Mouse (Mus musculus): ENCODE results near the gene Clcn2. TPM values are rescaled to one million over a fixed set of nuclear protein-coding genes. Genes with fewer than 3 reads are reported as not detected.

Gene Clcn2
- polyA plus RNA-seq, 1 experiment: 4.4 TPM

DNA sequence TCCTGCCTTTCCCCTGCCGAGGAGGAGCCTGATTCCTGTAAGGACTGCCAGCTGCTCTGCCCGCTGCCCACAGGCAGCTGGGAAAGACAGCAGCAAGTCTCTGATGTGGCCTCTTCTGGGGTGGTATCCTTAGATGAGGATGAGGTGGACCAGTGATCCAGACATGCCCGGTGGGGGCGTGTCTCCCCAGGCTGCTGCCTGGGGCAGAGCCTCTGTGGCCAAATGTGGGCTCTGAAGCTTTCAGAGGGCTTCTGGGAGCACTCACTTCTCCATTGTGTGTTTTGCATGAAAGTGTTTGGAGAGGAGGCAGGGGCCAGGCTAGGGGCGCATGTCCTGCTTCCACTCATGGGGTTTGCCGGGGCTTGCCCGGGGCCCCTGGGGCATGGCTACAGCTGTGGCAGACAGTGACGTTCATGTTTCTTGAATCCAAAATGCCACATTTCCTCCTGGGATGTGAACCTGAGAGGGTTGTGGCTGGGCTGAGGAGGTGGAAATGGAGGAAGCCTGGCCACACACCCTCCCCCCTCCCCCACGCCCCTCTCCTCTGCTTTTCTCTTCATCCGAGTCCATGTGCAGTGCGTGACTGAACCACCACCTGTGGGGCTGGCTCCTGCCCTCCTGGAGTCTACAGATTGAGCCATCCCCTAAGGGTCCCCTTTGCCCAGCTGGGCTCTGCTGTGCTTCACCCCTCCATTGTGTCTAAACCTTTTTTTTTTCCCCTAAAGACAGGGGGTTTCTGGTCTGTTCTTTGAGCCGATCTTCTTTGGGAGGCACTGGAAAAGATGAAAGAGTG lies 15.6 kb downstream of the Clcn2 start:
- no peak overlapping the region for H3K4me2 ChIP-seq (ENCODE audit: low read depth)
- no peak overlapping the region for H3ac ChIP-seq (ENCODE audit: control insufficient read depth, insufficient read length)
- H3K27me3 ChIP-seq (ENCODE audit: control insufficient read depth, insufficient read depth, insufficient read length): no peaks in the 10 kb centered on the region
- no peak for TF ChIP-seq REST (IDR thresholded peaks at IDR 0.05; ENCODE audit: insufficient read depth, insufficient read length)
- TF ChIP-seq TCF12 (IDR thresholded peaks at IDR 0.05; ENCODE audit: insufficient read depth, poor library complexity, severe bottlenecking): peak; percentile 47
- TF ChIP-seq TCF3 (IDR thresholded peaks at IDR 0.05; ENCODE audit: insufficient read length, low read depth): peak; percentile 24
- no peak for TF ChIP-seq CEBPB (IDR thresholded peaks at IDR 0.05; ENCODE audit: insufficient read depth, poor library complexity, severe bottlenecking)
- TF ChIP-seq MYOG (IDR thresholded peaks at IDR 0.05; ENCODE audit: control insufficient read depth in 1 of 3, insufficient read depth in 1 of 3, insufficient read length in 2 of 3, low read depth in 2 of 3): peak; percentile 63 to 95 (median 79)
- TF ChIP-seq POLR2AphosphoS2 (IDR thresholded peaks at IDR 0.05; ENCODE audit: insufficient read length, low read depth): no peak
- TF ChIP-seq MYOD1 (IDR thresholded peaks at IDR 0.05; ENCODE audit: control insufficient read depth in 1 of 3, insufficient read length in 2 of 3, low read depth in 2 of 3): peak in 2 of 3 experiments; percentile 83 to 87
- TF ChIP-seq E2F4 (IDR thresholded peaks at IDR 0.05; ENCODE audit: insufficient read depth): no peak
- no peaks in the 10 kb centered on the region for H3K36me3 ChIP-seq (ENCODE audit: control insufficient read depth, insufficient read depth)
- no peak overlapping the region for H3K4me3 ChIP-seq
- no peaks in the 10 kb centered on the region for H3K79me2 ChIP-seq (ENCODE audit: control insufficient read depth, insufficient read depth)

- no peaks in the 10 kb centered on the region for H3K79me2 ChIP-seq (ENCODE audit: control insufficient read depth, insufficient read depth)
- H3K27me3 ChIP-seq (ENCODE audit: control insufficient read depth, insufficient read depth, insufficient read length): no peaks in the 10 kb centered on the region
- H3K4me2 ChIP-seq (ENCODE audit: low read depth): no peak overlapping the region
- H3ac ChIP-seq (ENCODE audit: control insufficient read depth, insufficient read length): no peak overlapping the region
- TF ChIP-seq MYOG (IDR thresholded peaks at IDR 0.05; ENCODE audit: control insufficient read depth in 1 of 3, insufficient read depth in 1 of 3, insufficient read length in 2 of 3, low read depth in 2 of 3): no peak
- H3K36me3 ChIP-seq (ENCODE audit: control insufficient read depth, insufficient read depth): no peaks in the 10 kb centered on the region
- no peak overlapping the region for H3K4me3 ChIP-seq
These were observed 16.2 kb downstream of the Clcn2 start for GRCm38 (mm10) chr16:20701316-20701715.

GRCm38 (mm10) chr16:20700036-20700435 lies 17.5 kb downstream of the Clcn2 start:
- Histone ChIP-seq H3K79me2 (ENCODE audit: control insufficient read depth, insufficient read depth) (no peaks in the 10 kb centered on the region), H3K4me2 (ENCODE audit: low read depth) (no peak overlapping the region), H3K27me3 (ENCODE audit: control insufficient read depth, insufficient read depth, insufficient read length) (no peaks in the 10 kb centered on the region), H3ac (ENCODE audit: control insufficient read depth, insufficient read length) (no peak overlapping the region), H3K4me3 (no peak overlapping the region), H3K36me3 (ENCODE audit: control insufficient read depth, insufficient read depth) (no peaks in the 10 kb centered on the region)
- TF ChIP-seq SRF (IDR thresholded peaks at IDR 0.05; ENCODE audit: control insufficient read depth, insufficient read length, low read depth): no peak

GRCm38 (mm10) chr16:20699266-20699665 lies 18.3 kb downstream of the Clcn2 start:
- Histone ChIP-seq H3K27me3 (ENCODE audit: control insufficient read depth, insufficient read depth, insufficient read length) (no peaks in the 10 kb centered on the region), H3ac (ENCODE audit: control insufficient read depth, insufficient read length) (no peak overlapping the region), H3K4me3 (no peak overlapping the region), H3K4me2 (ENCODE audit: low read depth) (no peak overlapping the region), H3K79me2 (ENCODE audit: control insufficient read depth, insufficient read depth) (no peaks in the 10 kb centered on the region), H3K36me3 (ENCODE audit: control insufficient read depth, insufficient read depth) (no peaks in the 10 kb centered on the region)
- TF ChIP-seq E2F4 (IDR thresholded peaks at IDR 0.05; ENCODE audit: insufficient read depth) (no peak), TCF3 (IDR thresholded peaks at IDR 0.05; ENCODE audit: insufficient read length, low read depth) (no peak), CEBPB (IDR thresholded peaks at IDR 0.05; ENCODE audit: insufficient read depth, poor library complexity, severe bottlenecking) (no peak), USF1 (IDR thresholded peaks at IDR 0.05; ENCODE audit: low read depth) (no peak), MAX (IDR thresholded peaks at IDR 0.05; ENCODE audit: low read depth) (no peak), REST (IDR thresholded peaks at IDR 0.05; ENCODE audit: insufficient read depth, insufficient read length) (no peak), SRF (IDR thresholded peaks at IDR 0.05; ENCODE audit: control insufficient read depth, insufficient read length, low read depth) (no peak), TCF12 (IDR thresholded peaks at IDR 0.05; ENCODE audit: insufficient read depth, poor library complexity, severe bottlenecking) (no peak)

- H3K79me2 ChIP-seq (ENCODE audit: control insufficient read depth, insufficient read depth): no peaks in the 10 kb centered on the region
- H3K36me3 ChIP-seq (ENCODE audit: control insufficient read depth, insufficient read depth): peaks cover 13% of the 10 kb centered on the region
- no peak overlapping the region for H3K4me3 ChIP-seq
- no peak overlapping the region for H3ac ChIP-seq (ENCODE audit: control insufficient read depth, insufficient read length)
- no peak for TF ChIP-seq TCF12 (IDR thresholded peaks at IDR 0.05; ENCODE audit: insufficient read depth, poor library complexity, severe bottlenecking)
- no peak for TF ChIP-seq MYOD1 (IDR thresholded peaks at IDR 0.05; ENCODE audit: control insufficient read depth in 1 of 3, insufficient read length in 2 of 3, low read depth in 2 of 3)
- TF ChIP-seq SRF (IDR thresholded peaks at IDR 0.05; ENCODE audit: control insufficient read depth, insufficient read length, low read depth): no peak
- no peak for TF ChIP-seq TCF3 (IDR thresholded peaks at IDR 0.05; ENCODE audit: insufficient read length, low read depth)
- no peak for TF ChIP-seq E2F4 (IDR thresholded peaks at IDR 0.05; ENCODE audit: insufficient read depth)
- TF ChIP-seq POLR2AphosphoS2 (IDR thresholded peaks at IDR 0.05; ENCODE audit: insufficient read length, low read depth): no peak
- no peak for TF ChIP-seq USF1 (IDR thresholded peaks at IDR 0.05; ENCODE audit: low read depth)
- no peak for TF ChIP-seq CEBPB (IDR thresholded peaks at IDR 0.05; ENCODE audit: insufficient read depth, poor library complexity, severe bottlenecking)
- no peak for TF ChIP-seq REST (IDR thresholded peaks at IDR 0.05; ENCODE audit: insufficient read depth, insufficient read length)
- no peak for TF ChIP-seq MYOG (IDR thresholded peaks at IDR 0.05; ENCODE audit: control insufficient read depth in 1 of 3, insufficient read depth in 1 of 3, insufficient read length in 2 of 3, low read depth in 2 of 3)
- TF ChIP-seq MAX (IDR thresholded peaks at IDR 0.05; ENCODE audit: low read depth): no peak
- no peak for TF ChIP-seq POLR2A (IDR thresholded peaks at IDR 0.05; ENCODE audit: insufficient read length, low read depth)
- H3K27me3 ChIP-seq (ENCODE audit: control insufficient read depth, insufficient read depth, insufficient read length): no peaks in the 10 kb centered on the region
- no peak overlapping the region for H3K4me2 ChIP-seq (ENCODE audit: low read depth)
These were observed 21.8 kb downstream of the Clcn2 start for GRCm38 (mm10) chr16:20695622-20696323.
